Mouse (Mus musculus): ENCODE measurements around the gene Nup214.

Nup214 gene

GRCm38 (mm10) chr2:32046009-32046408, 71.8 kb downstream of the Nup214 start:
- no peak for DNase-seq

- DNase-seq = no peak
These were observed 73.1 kb downstream of the Nup214 start for GRCm38 (mm10) chr2:32047323-32047722.

GRCm38 (mm10) chr2:32051791-32052190, 77.6 kb downstream of the Nup214 start:
- no peak for DNase-seq

GRCm38 (mm10) chr2:32052418-32052817, 78.2 kb downstream of the Nup214 start:
- DNase-seq = no peak

GRCm38 (mm10) chr2:32055357-32055965, 81.2 kb downstream of the Nup214 start:
- DNase-seq = no peak

GRCm38 (mm10) chr2:32056524-32056923, 82.3 kb downstream of the Nup214 start:
- no peak for DNase-seq

GRCm38 (mm10) chr2:32057360-32057759, 83.1 kb downstream of the Nup214 start:
- no peak for DNase-seq

- DNase-seq = no peak
These were observed 83.6 kb downstream of the Nup214 start for GRCm38 (mm10) chr2:32057794-32058193.

GRCm38 (mm10) chr2:32058241-32058640, 84.0 kb downstream of the Nup214 start:
- DNase-seq = no peak

- no peak for DNase-seq
These were observed 84.5 kb downstream of the Nup214 start for GRCm38 (mm10) chr2:32058716-32059115.

- no peak for DNase-seq
These were observed 85.4 kb downstream of the Nup214 start for GRCm38 (mm10) chr2:32059613-32060012.

- DNase-seq = no peak
These were observed 86.1 kb downstream of the Nup214 start for GRCm38 (mm10) chr2:32060228-32060805.

- no peak for DNase-seq
These were observed 87.0 kb downstream of the Nup214 start for GRCm38 (mm10) chr2:32061189-32061588.

- DNase-seq = no peak
These were observed 87.7 kb downstream of the Nup214 start for GRCm38 (mm10) chr2:32061722-32062505.

GRCm38 (mm10) chr2:32062626-32063410, 88.6 kb downstream of the Nup214 start:
- DNase-seq = no peak

- DNase-seq = no peak
These were observed 89.4 kb downstream of the Nup214 start for GRCm38 (mm10) chr2:32063451-32064151.

- no peak for DNase-seq
These were observed 90.7 kb downstream of the Nup214 start for GRCm38 (mm10) chr2:32064913-32065312.

GRCm38 (mm10) chr2:32065371-32065791, 91.1 kb downstream of the Nup214 start:
- DNase-seq = no peak

- DNase-seq = no peak
These were observed 91.8 kb downstream of the Nup214 start for GRCm38 (mm10) chr2:32066005-32066404.

GRCm38 (mm10) chr2:32068811-32069607, 94.8 kb downstream of the Nup214 start:
- no peak for DNase-seq

GRCm38 (mm10) chr2:32070747-32071146, 96.5 kb downstream of the Nup214 start:
- no peak for DNase-seq

- DNase-seq = no peak
These were observed 100.2 kb downstream of the Nup214 start for GRCm38 (mm10) chr2:32074404-32074803.

Data from lung, postnatal 10 days (tissue).